Mouse (Mus musculus) liver, adult 2 months (tissue): ENCODE data around the gene Gsta3.

Experiments
- CTCF ChIP-seq: fragments of 200-500 bp; IDR thresholded peaks from 2 replicates; pipeline ENCODE4 v1.5.1; 2011; ENCODE audit warnings: low read depth, low read length, control low read depth
- POLR2A ChIP-seq: fragments of 200-500 bp; IDR thresholded peaks from 2 replicates; pipeline ENCODE4 v1.6.1; 2011; ENCODE audit warnings: low read length, control low read depth; ENCODE audit not compliant: insufficient read depth; ENCODE audit errors: extremely low read depth

DNA sequence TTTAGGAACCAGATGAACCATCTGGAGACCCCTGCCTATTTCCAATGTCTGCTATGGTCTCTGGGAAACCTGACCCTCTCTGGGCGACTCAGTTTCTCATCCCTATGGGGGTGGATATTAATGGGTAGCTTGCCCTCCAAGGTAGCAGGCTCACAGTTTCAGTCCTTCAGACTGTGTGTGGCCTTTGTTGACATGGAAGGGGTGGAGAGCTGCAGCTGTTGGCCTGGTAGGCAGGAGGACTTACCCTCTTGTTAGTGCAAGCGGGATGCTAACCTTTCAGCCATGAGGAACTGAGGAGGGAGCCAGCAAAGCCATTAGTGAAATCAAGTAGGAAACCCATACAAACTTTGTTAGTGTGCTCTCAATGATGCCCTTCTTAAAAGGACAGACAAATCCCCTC lies 10.0 kb upstream of the Gsta3 start:
- TF ChIP-seq CTCF, result no peak
- TF ChIP-seq POLR2A, result no peak
